Mouse (Mus musculus): ENCODE data around the gene Ptges3l. TPM values are rescaled to one million over a fixed set of nuclear protein-coding genes. Genes with fewer than 3 reads are reported as not detected.
"Not testable (repeated sequence)": the region's sequence is repeated elsewhere in the genome, so short reads cannot be mapped to it uniquely, and the experiment has no call there.

The Ptges3l gene
- polyA plus RNA-seq, 1 experiment from 2014 or later = 10.3 TPM

GRCm38 (mm10) chr11:101419610-101420009 lies 5.5 kb downstream of the Ptges3l start:
- H3K36me3 ChIP-seq (ENCODE audit: control insufficient read depth, insufficient read depth, low read length) = no peaks in the 10 kb centered on the region
- no peak for ATAC-seq (ENCODE audit: low FRiP score, low TSS enrichment)
- H3K4me1 ChIP-seq (ENCODE audit: control insufficient read depth, insufficient read depth, low read length) = peaks cover 12% of the 10 kb centered on the region
- no peak overlapping the region for H3K9ac ChIP-seq (ENCODE audit: low read depth, low read length)
- 34% methylated on average over 3 of the region's 3 CpGs for WGBS
- H3K4me3 ChIP-seq (ENCODE audit: low read length) = no peak overlapping the region
- no peaks in the 10 kb centered on the region for H3K27me3 ChIP-seq (ENCODE audit: control insufficient read depth, insufficient read depth, low read length)
- H3K27ac ChIP-seq (ENCODE audit: low read depth, low read length) = no peak overlapping the region
- no peak overlapping the region for H3K4me2 ChIP-seq (replicated peaks; ENCODE audit: low read depth, low read length)
- no peaks in the 10 kb centered on the region for H3K9me3 ChIP-seq (ENCODE audit: control insufficient read depth, low read length)

DNA sequence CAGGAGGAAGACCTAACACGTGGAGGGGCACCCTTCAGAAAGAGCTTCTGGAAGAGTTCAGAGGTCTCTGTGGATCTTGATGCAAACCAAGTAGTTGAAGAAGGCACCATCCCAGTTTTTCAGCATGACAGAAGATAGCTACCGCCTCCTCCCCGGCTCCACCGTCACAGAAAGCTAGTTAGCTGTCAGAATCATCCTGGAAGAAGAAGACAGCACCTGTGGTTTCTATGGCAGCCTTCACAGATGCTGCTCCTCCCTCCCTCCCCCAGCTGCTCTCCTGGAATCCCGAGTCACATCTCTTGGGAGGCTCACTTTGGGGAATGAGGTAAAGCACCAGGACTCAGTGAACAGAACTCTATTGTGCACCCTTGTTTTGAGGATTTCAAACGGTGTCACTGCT lies 6.1 kb downstream of the Ptges3l start:
- no peaks in the 10 kb centered on the region for H3K9me3 ChIP-seq (ENCODE audit: control insufficient read depth, low read length)
- 63% methylated on average over 6 of the region's 6 CpGs for WGBS
- H3K4me2 ChIP-seq (replicated peaks; ENCODE audit: low read depth, low read length) = no peak overlapping the region
- peaks cover 10% of the 10 kb centered on the region for H3K4me1 ChIP-seq (ENCODE audit: control insufficient read depth, insufficient read depth, low read length)
- no peak overlapping the region for H3K9ac ChIP-seq (ENCODE audit: low read depth, low read length)
- H3K36me3 ChIP-seq (ENCODE audit: control insufficient read depth, insufficient read depth, low read length) = peaks cover 2% of the 10 kb centered on the region; the same call in 1 of the 2 replicates
- H3K27me3 ChIP-seq (ENCODE audit: control insufficient read depth, insufficient read depth, low read length) = no peaks in the 10 kb centered on the region
- ATAC-seq (ENCODE audit: low FRiP score, low TSS enrichment) = no peak
- H3K4me3 ChIP-seq (ENCODE audit: low read length) = no peak overlapping the region
- H3K27ac ChIP-seq (ENCODE audit: low read depth, low read length) = no peak overlapping the region

GRCm38 (mm10) chr11:101417101-101417855 lies 7.9 kb downstream of the Ptges3l start, which contains the start of gene Aarsd1:
Gene Aarsd1 (minus strand): TSS chr11:101417615.
- Histone ChIP-seq H3K36me3 (ENCODE audit: control insufficient read depth, insufficient read depth, low read length) (peaks cover 18% of the 10 kb centered on the region), H3K4me3 (ENCODE audit: low read length) (peak within 1 kb of the TSS; percentile 94), H3K4me2 (replicated peaks; ENCODE audit: low read depth, low read length) (peak within 1 kb of the TSS; percentile 85), H3K27me3 (ENCODE audit: control insufficient read depth, insufficient read depth, low read length) (no peaks in the 10 kb centered on the region), H3K27ac (ENCODE audit: low read depth, low read length) (peak within 1 kb of the TSS; percentile 13; the same call in 1 of the 2 replicates), H3K4me1 (ENCODE audit: control insufficient read depth, insufficient read depth, low read length) (peaks cover 8% of the 10 kb centered on the region), H3K9me3 (ENCODE audit: control insufficient read depth, low read length) (no peaks in the 10 kb centered on the region), H3K9ac (ENCODE audit: low read depth, low read length) (peak within 1 kb of the TSS; percentile 82)
- peak; percentile 75 for ATAC-seq (ENCODE audit: low FRiP score, low TSS enrichment)
- WGBS = under 1% methylated on average over 45 of the region's 45 CpGs

GRCm38 (mm10) chr11:101416433-101417100 lies 8.6 kb downstream of the Ptges3l start:
- peak; percentile 41; the same call in 1 of the 2 replicates for ATAC-seq (ENCODE audit: low FRiP score, low TSS enrichment)
- peaks cover 23% of the 10 kb centered on the region for H3K36me3 ChIP-seq (ENCODE audit: control insufficient read depth, insufficient read depth, low read length)
- H3K4me1 ChIP-seq (ENCODE audit: control insufficient read depth, insufficient read depth, low read length) = peaks cover 8% of the 10 kb centered on the region
- peak overlapping the region; percentile 94 for H3K4me3 ChIP-seq (ENCODE audit: low read length)
- 3% methylated on average over 11 of the region's 11 CpGs for WGBS
- peak overlapping the region; percentile 82 for H3K9ac ChIP-seq (ENCODE audit: low read depth, low read length)
- H3K4me2 ChIP-seq (replicated peaks; ENCODE audit: low read depth, low read length) = peak overlapping the region; percentile 85
- H3K9me3 ChIP-seq (ENCODE audit: control insufficient read depth, low read length) = no peaks in the 10 kb centered on the region
- H3K27ac ChIP-seq (ENCODE audit: low read depth, low read length) = peak overlapping the region; percentile 13; the same call in 1 of the 2 replicates
- H3K27me3 ChIP-seq (ENCODE audit: control insufficient read depth, insufficient read depth, low read length) = no peaks in the 10 kb centered on the region

- Histone ChIP-seq H3K4me1 (ENCODE audit: control insufficient read depth, insufficient read depth, low read length) (peaks cover 8% of the 10 kb centered on the region), H3K27ac (ENCODE audit: low read depth, low read length) (no peak overlapping the region), H3K4me3 (ENCODE audit: low read length) (no peak overlapping the region), H3K27me3 (ENCODE audit: control insufficient read depth, insufficient read depth, low read length) (no peaks in the 10 kb centered on the region), H3K4me2 (replicated peaks; ENCODE audit: low read depth, low read length) (no peak overlapping the region), H3K9ac (ENCODE audit: low read depth, low read length) (no peak overlapping the region), H3K36me3 (ENCODE audit: control insufficient read depth, insufficient read depth, low read length) (peaks cover 36% of the 10 kb centered on the region), H3K9me3 (ENCODE audit: control insufficient read depth, low read length) (no peaks in the 10 kb centered on the region)
- ATAC-seq (ENCODE audit: low FRiP score, low TSS enrichment) = no peak
- WGBS = 79% methylated on average over 2 of the region's 2 CpGs
Observed at GRCm38 (mm10) chr11:101415306-101415705, 9.8 kb downstream of the Ptges3l start.

DNA sequence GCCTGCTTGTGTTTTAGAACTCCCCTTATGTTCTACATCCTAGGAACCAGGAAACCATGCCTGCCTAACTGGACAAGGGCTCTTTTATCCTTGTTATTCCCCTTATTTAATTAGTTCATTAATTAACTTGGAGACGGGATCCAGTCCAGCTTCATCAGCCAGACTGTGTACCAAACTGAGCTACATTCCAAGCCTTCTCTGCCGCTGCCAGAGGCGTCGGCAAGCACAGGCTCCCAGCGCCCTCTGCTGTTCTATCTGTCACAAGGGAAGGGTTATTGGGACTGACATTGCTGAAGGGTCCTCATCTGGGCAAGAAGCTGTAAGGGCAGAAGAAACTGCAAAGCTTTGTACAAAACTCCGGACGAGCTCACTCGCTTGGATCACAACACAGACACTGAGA lies 30.0 kb downstream of the Ptges3l start:
- Histone ChIP-seq H3K9me3 (ENCODE audit: control insufficient read depth, low read length) (no peaks in the 10 kb centered on the region), H3K4me3 (ENCODE audit: low read length) (no peak overlapping the region), H3K36me3 (ENCODE audit: control insufficient read depth, insufficient read depth, low read length) (no peaks in the 10 kb centered on the region), H3K27ac (ENCODE audit: low read depth, low read length) (no peak overlapping the region), H3K27me3 (ENCODE audit: control insufficient read depth, insufficient read depth, low read length) (no peaks in the 10 kb centered on the region), H3K4me1 (ENCODE audit: control insufficient read depth, insufficient read depth, low read length) (no peaks in the 10 kb centered on the region), H3K4me2 (replicated peaks; ENCODE audit: low read depth, low read length) (no peak overlapping the region), H3K9ac (ENCODE audit: low read depth, low read length) (no peak overlapping the region)
- 4% methylated on average over 8 of the region's 8 CpGs for WGBS
- ATAC-seq (ENCODE audit: low FRiP score, low TSS enrichment) = peak; percentile 83

DNA sequence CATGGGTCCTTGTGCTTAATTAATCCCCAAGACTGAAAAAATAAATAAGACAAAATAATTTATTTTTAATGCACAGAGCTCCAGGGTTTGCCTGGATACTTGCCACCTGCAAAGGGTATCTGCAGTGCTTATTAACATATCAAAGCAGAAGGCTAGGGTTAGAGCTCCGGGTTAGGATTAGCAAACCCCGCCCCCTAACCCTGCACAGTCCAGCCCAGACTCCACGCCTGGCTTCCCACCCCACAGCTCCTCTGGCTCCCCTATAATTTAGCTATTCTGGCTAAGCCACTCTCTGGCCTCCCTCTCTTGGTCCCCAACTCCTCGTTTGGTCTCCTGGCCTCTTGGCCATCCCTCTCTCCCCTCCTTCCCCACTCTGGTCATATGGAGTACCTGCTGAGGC lies 43.3 kb downstream of the Ptges3l start:
- Histone ChIP-seq H3K27me3 (ENCODE audit: control insufficient read depth, insufficient read depth, low read length) (no peaks in the 10 kb centered on the region), H3K4me2 (replicated peaks; ENCODE audit: low read depth, low read length) (no peak overlapping the region), H3K27ac (ENCODE audit: low read depth, low read length) (no peak overlapping the region), H3K4me3 (ENCODE audit: low read length) (no peak overlapping the region), H3K36me3 (ENCODE audit: control insufficient read depth, insufficient read depth, low read length) (no peaks in the 10 kb centered on the region), H3K4me1 (ENCODE audit: control insufficient read depth, insufficient read depth, low read length) (0 out of 2 replicates have a peak, but pooled peaks cover 3% of the 10 kb centered on the region), H3K9me3 (ENCODE audit: control insufficient read depth, low read length) (no peaks in the 10 kb centered on the region), H3K9ac (ENCODE audit: low read depth, low read length) (no peak overlapping the region; the same call in 1 of the 2 replicates)
- no peak for ATAC-seq (ENCODE audit: low FRiP score, low TSS enrichment)
- WGBS = 18% methylated on average over 4 of the region's 4 CpGs

GRCm38 (mm10) chr11:101378926-101379325 lies 46.2 kb downstream of the Ptges3l start:
- H3K9me3 ChIP-seq (ENCODE audit: control insufficient read depth, low read length) = no peaks in the 10 kb centered on the region
- no peaks in the 10 kb centered on the region for H3K27me3 ChIP-seq (ENCODE audit: control insufficient read depth, insufficient read depth, low read length)
- no peak overlapping the region for H3K9ac ChIP-seq (ENCODE audit: low read depth, low read length)
- H3K36me3 ChIP-seq (ENCODE audit: control insufficient read depth, insufficient read depth, low read length) = no peaks in the 10 kb centered on the region
- no peak overlapping the region for H3K27ac ChIP-seq (ENCODE audit: low read depth, low read length)
- no peak for ATAC-seq (ENCODE audit: low FRiP score, low TSS enrichment)
- H3K4me2 ChIP-seq (replicated peaks; ENCODE audit: low read depth, low read length) = no peak overlapping the region
- 82% methylated on average over 6 of the region's 6 CpGs for WGBS
- 0 out of 2 replicates have a peak, but pooled peaks cover 3% of the 10 kb centered on the region for H3K4me1 ChIP-seq (ENCODE audit: control insufficient read depth, insufficient read depth, low read length)
- no peak overlapping the region for H3K4me3 ChIP-seq (ENCODE audit: low read length)

DNA sequence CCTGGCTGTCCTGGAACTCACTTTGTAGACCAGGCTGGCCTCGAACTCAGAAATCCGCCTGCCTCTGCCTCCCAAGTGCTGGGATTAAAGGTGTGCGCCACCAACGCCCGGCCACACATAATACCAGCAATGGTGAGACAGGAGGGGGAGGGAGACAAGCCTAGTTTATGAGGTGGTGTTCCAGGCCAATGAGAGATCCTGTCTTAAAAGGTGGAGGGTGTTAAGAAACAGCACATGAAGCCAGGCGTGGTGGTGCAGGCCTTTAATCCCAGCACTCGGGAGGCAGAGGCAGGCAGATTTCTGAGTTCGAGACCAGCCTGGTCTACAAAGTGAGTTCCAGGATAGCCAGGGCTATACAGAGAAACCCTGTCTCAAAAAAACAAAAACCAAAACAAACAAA lies 46.9 kb downstream of the Ptges3l start:
- H3K4me1 ChIP-seq (ENCODE audit: control insufficient read depth, insufficient read depth, low read length); H3K9ac ChIP-seq (ENCODE audit: low read depth, low read length); H3K4me2 ChIP-seq (replicated peaks; ENCODE audit: low read depth, low read length); ATAC-seq (ENCODE audit: low FRiP score, low TSS enrichment); H3K36me3 ChIP-seq (ENCODE audit: control insufficient read depth, insufficient read depth, low read length); H3K27me3 ChIP-seq (ENCODE audit: control insufficient read depth, insufficient read depth, low read length); H3K27ac ChIP-seq (ENCODE audit: low read depth, low read length); H3K9me3 ChIP-seq (ENCODE audit: control insufficient read depth, low read length); H3K4me3 ChIP-seq (ENCODE audit: low read length): not testable (repeated sequence)
- WGBS = 91% methylated on average over 8 of the region's 8 CpGs

Measured in kidney, embryonic 14.5 days (tissue).